Mouse (Mus musculus): ENCODE data around the gene Ube2h. TPM values are rescaled to one million over a fixed set of nuclear protein-coding genes. Genes with fewer than 3 reads are reported as not detected.

Ube2h gene
- polyA plus RNA-seq, 1 experiment, result 33.5 TPM

GRCm38 (mm10) chr6:30169148-30169547 is 135.2 kb downstream of the Ube2h start:
- Histone ChIP-seq H3K4me3 (no peak overlapping the region), H3ac (ENCODE audit: control insufficient read depth, insufficient read length) (no peak overlapping the region), H3K4me2 (ENCODE audit: low read depth) (no peak overlapping the region), H3K27me3 (ENCODE audit: control insufficient read depth, insufficient read depth, insufficient read length) (peaks cover 4% of the 10 kb centered on the region), H3K36me3 (ENCODE audit: control insufficient read depth, insufficient read depth) (no peaks in the 10 kb centered on the region), H3K79me2 (ENCODE audit: control insufficient read depth, insufficient read depth) (peaks cover 5% of the 10 kb centered on the region)
- no peak for TF ChIP-seq CEBPB (IDR thresholded peaks at IDR 0.05; ENCODE audit: insufficient read depth, poor library complexity, severe bottlenecking)
- no peak for TF ChIP-seq SRF (IDR thresholded peaks at IDR 0.05; ENCODE audit: control insufficient read depth, insufficient read length, low read depth)
- no peak for TF ChIP-seq USF1 (IDR thresholded peaks at IDR 0.05; ENCODE audit: low read depth)
- peak in 2 of 3 experiments; percentile 19 to 27 for TF ChIP-seq MYOG (IDR thresholded peaks at IDR 0.05; ENCODE audit: control insufficient read depth in 1 of 3, insufficient read depth in 1 of 3, insufficient read length in 2 of 3, low read depth in 2 of 3)

- no peaks in the 10 kb centered on the region for H3K27me3 ChIP-seq (ENCODE audit: control insufficient read depth, insufficient read depth, insufficient read length)
Measured at GRCm38 (mm10) chr6:30168275-30168674, 136.1 kb downstream of the Ube2h start.

GRCm38 (mm10) chr6:30167192-30167591 is 137.1 kb downstream of the Ube2h start:
- Histone ChIP-seq H3K36me3 (ENCODE audit: control insufficient read depth, insufficient read depth) (no peaks in the 10 kb centered on the region), H3K79me2 (ENCODE audit: control insufficient read depth, insufficient read depth) (peaks cover under 1% of the 10 kb centered on the region), H3K4me2 (ENCODE audit: low read depth) (no peak overlapping the region), H3K4me3 (no peak overlapping the region), H3ac (ENCODE audit: control insufficient read depth, insufficient read length) (no peak overlapping the region), H3K27me3 (ENCODE audit: control insufficient read depth, insufficient read depth, insufficient read length) (no peaks in the 10 kb centered on the region)
- no peak for TF ChIP-seq USF1 (IDR thresholded peaks at IDR 0.05; ENCODE audit: low read depth)

More at GRCm38 (mm10) chr6:30168275-30168674, 136.1 kb downstream of the Ube2h start:
- Histone ChIP-seq H3K4me2 (ENCODE audit: low read depth) (no peak overlapping the region), H3K36me3 (ENCODE audit: control insufficient read depth, insufficient read depth) (no peaks in the 10 kb centered on the region), H3ac (ENCODE audit: control insufficient read depth, insufficient read length) (no peak overlapping the region), H3K79me2 (ENCODE audit: control insufficient read depth, insufficient read depth) (peaks cover 5% of the 10 kb centered on the region), H3K4me3 (no peak overlapping the region)
- TF ChIP-seq MYOG (IDR thresholded peaks at IDR 0.05; ENCODE audit: control insufficient read depth in 1 of 3, insufficient read depth in 1 of 3, insufficient read length in 2 of 3, low read depth in 2 of 3), result no peak
- no peak for TF ChIP-seq TCF12 (IDR thresholded peaks at IDR 0.05; ENCODE audit: insufficient read depth, poor library complexity, severe bottlenecking)
- no peak for TF ChIP-seq REST (IDR thresholded peaks at IDR 0.05; ENCODE audit: insufficient read depth, insufficient read length)
- no peak for TF ChIP-seq E2F4 (IDR thresholded peaks at IDR 0.05; ENCODE audit: insufficient read depth)

- TF ChIP-seq MYOD1 (IDR thresholded peaks at IDR 0.05; ENCODE audit: control insufficient read depth in 1 of 3, insufficient read length in 2 of 3, low read depth in 2 of 3) (no peak), CEBPB (IDR thresholded peaks at IDR 0.05; ENCODE audit: insufficient read depth, poor library complexity, severe bottlenecking) (no peak), SRF (IDR thresholded peaks at IDR 0.05; ENCODE audit: control insufficient read depth, insufficient read length, low read depth) (no peak), REST (IDR thresholded peaks at IDR 0.05; ENCODE audit: insufficient read depth, insufficient read length) (no peak), MAX (IDR thresholded peaks at IDR 0.05; ENCODE audit: low read depth) (no peak)
- no peak overlapping the region for H3ac ChIP-seq (ENCODE audit: control insufficient read depth, insufficient read length)
- H3K4me2 ChIP-seq (ENCODE audit: low read depth), result no peak overlapping the region
- no peaks in the 10 kb centered on the region for H3K79me2 ChIP-seq (ENCODE audit: control insufficient read depth, insufficient read depth)
- H3K36me3 ChIP-seq (ENCODE audit: control insufficient read depth, insufficient read depth), result no peaks in the 10 kb centered on the region
- no peaks in the 10 kb centered on the region for H3K27me3 ChIP-seq (ENCODE audit: control insufficient read depth, insufficient read depth, insufficient read length)
- H3K4me3 ChIP-seq, result no peak overlapping the region
Measured at GRCm38 (mm10) chr6:30166349-30166748, 138.0 kb downstream of the Ube2h start.

GRCm38 (mm10) chr6:30162091-30162490 is 142.2 kb downstream of the Ube2h start:
- no peak overlapping the region for H3ac ChIP-seq (ENCODE audit: control insufficient read depth, insufficient read length)
- no peaks in the 10 kb centered on the region for H3K36me3 ChIP-seq (ENCODE audit: control insufficient read depth, insufficient read depth)
- H3K4me3 ChIP-seq, result no peak overlapping the region
- no peaks in the 10 kb centered on the region for H3K27me3 ChIP-seq (ENCODE audit: control insufficient read depth, insufficient read depth, insufficient read length)
- no peak for TF ChIP-seq MAX (IDR thresholded peaks at IDR 0.05; ENCODE audit: low read depth)
- TF ChIP-seq REST (IDR thresholded peaks at IDR 0.05; ENCODE audit: insufficient read depth, insufficient read length), result no peak
- no peak for TF ChIP-seq E2F4 (IDR thresholded peaks at IDR 0.05; ENCODE audit: insufficient read depth)
- no peak for TF ChIP-seq MYOG (IDR thresholded peaks at IDR 0.05; ENCODE audit: control insufficient read depth in 1 of 3, insufficient read depth in 1 of 3, insufficient read length in 2 of 3, low read depth in 2 of 3)
- no peak for TF ChIP-seq POLR2A (IDR thresholded peaks at IDR 0.05; ENCODE audit: insufficient read length, low read depth)
- TF ChIP-seq CEBPB (IDR thresholded peaks at IDR 0.05; ENCODE audit: insufficient read depth, poor library complexity, severe bottlenecking), result no peak
- no peak for TF ChIP-seq USF1 (IDR thresholded peaks at IDR 0.05; ENCODE audit: low read depth)
- TF ChIP-seq MYOD1 (IDR thresholded peaks at IDR 0.05; ENCODE audit: control insufficient read depth in 1 of 3, insufficient read length in 2 of 3, low read depth in 2 of 3), result no peak
- no peak for TF ChIP-seq TCF12 (IDR thresholded peaks at IDR 0.05; ENCODE audit: insufficient read depth, poor library complexity, severe bottlenecking)
- H3K4me2 ChIP-seq (ENCODE audit: low read depth), result peak overlapping the region; percentile 30
- H3K79me2 ChIP-seq (ENCODE audit: control insufficient read depth, insufficient read depth), result no peaks in the 10 kb centered on the region

- TF ChIP-seq USF1 (IDR thresholded peaks at IDR 0.05; ENCODE audit: low read depth) (no peak), REST (IDR thresholded peaks at IDR 0.05; ENCODE audit: insufficient read depth, insufficient read length) (no peak), TCF3 (IDR thresholded peaks at IDR 0.05; ENCODE audit: insufficient read length, low read depth) (no peak), SRF (IDR thresholded peaks at IDR 0.05; ENCODE audit: control insufficient read depth, insufficient read length, low read depth) (no peak), POLR2AphosphoS2 (IDR thresholded peaks at IDR 0.05; ENCODE audit: insufficient read length, low read depth) (no peak), MAX (IDR thresholded peaks at IDR 0.05; ENCODE audit: low read depth) (no peak), CEBPB (IDR thresholded peaks at IDR 0.05; ENCODE audit: insufficient read depth, poor library complexity, severe bottlenecking) (no peak), E2F4 (IDR thresholded peaks at IDR 0.05; ENCODE audit: insufficient read depth) (no peak), MYOD1 (IDR thresholded peaks at IDR 0.05; ENCODE audit: control insufficient read depth in 1 of 3, insufficient read length in 2 of 3, low read depth in 2 of 3) (no peak), MYOG (IDR thresholded peaks at IDR 0.05; ENCODE audit: control insufficient read depth in 1 of 3, insufficient read depth in 1 of 3, insufficient read length in 2 of 3, low read depth in 2 of 3) (no peak), POLR2A (IDR thresholded peaks at IDR 0.05; ENCODE audit: insufficient read length, low read depth) (no peak), TCF12 (IDR thresholded peaks at IDR 0.05; ENCODE audit: insufficient read depth, poor library complexity, severe bottlenecking) (no peak)
Measured at GRCm38 (mm10) chr6:30161618-30162017, 142.7 kb downstream of the Ube2h start.

More at GRCm38 (mm10) chr6:30161618-30162017, 142.7 kb downstream of the Ube2h start:
- H3ac ChIP-seq (ENCODE audit: control insufficient read depth, insufficient read length), result no peak overlapping the region
- no peak overlapping the region for H3K4me2 ChIP-seq (ENCODE audit: low read depth)
- no peaks in the 10 kb centered on the region for H3K36me3 ChIP-seq (ENCODE audit: control insufficient read depth, insufficient read depth)
- no peak overlapping the region for H3K4me3 ChIP-seq
- no peaks in the 10 kb centered on the region for H3K27me3 ChIP-seq (ENCODE audit: control insufficient read depth, insufficient read depth, insufficient read length)
- no peaks in the 10 kb centered on the region for H3K79me2 ChIP-seq (ENCODE audit: control insufficient read depth, insufficient read depth)
